Mouse (Mus musculus): ENCODE measurements around the gene Slc25a29. TPM values are rescaled to one million over a fixed set of nuclear protein-coding genes. Genes with fewer than 3 reads are reported as not detected.
A peak's percentile ranks its signal among the peaks of the same experiment; 100 is the strongest.

Gene Slc25a29
- polyA plus RNA-seq, 1 experiment from 2014 or later = 2.9 TPM

GRCm38 (mm10) chr12:108823036-108823435 lies 12.6 kb downstream of the Slc25a29 start:
- 79% methylated on average over 8 of the region's 8 CpGs for WGBS
- Histone ChIP-seq H3K4me2 (no peak overlapping the region), H3K9ac (ENCODE audit: low read depth, low read length) (no peak overlapping the region), H3K36me3 (ENCODE audit: control insufficient read depth, insufficient read depth, low read length) (peaks cover 9% of the 10 kb centered on the region; the same call in 1 of the 2 replicates), H3K27ac (ENCODE audit: low read depth, low read length) (no peak overlapping the region), H3K4me1 (replicated peaks; ENCODE audit: control insufficient read depth, insufficient read depth, low read length) (no peaks in the 10 kb centered on the region), H3K4me3 (ENCODE audit: low read depth, low read length) (no peak overlapping the region), H3K9me3 (ENCODE audit: control insufficient read depth, low read length) (no peaks in the 10 kb centered on the region), H3K27me3 (replicated peaks; ENCODE audit: control insufficient read depth, insufficient read depth, low read length) (no peaks in the 10 kb centered on the region)
- DNase-seq (ENCODE audit: low spot score) (no peak), ATAC-seq (replicated peaks; ENCODE audit: low FRiP score) (no peak)

GRCm38 (mm10) chr12:108820461-108820860 lies 15.2 kb downstream of the Slc25a29 start:
- H3K36me3 ChIP-seq (ENCODE audit: control insufficient read depth, insufficient read depth, low read length) = peaks cover 18% of the 10 kb centered on the region
- DNase-seq (ENCODE audit: low spot score) (no peak), ATAC-seq (replicated peaks; ENCODE audit: low FRiP score) (no peak)
- 89% methylated on average over 4 of the region's 4 CpGs for WGBS
- H3K27me3 ChIP-seq (replicated peaks; ENCODE audit: control insufficient read depth, insufficient read depth, low read length) = no peaks in the 10 kb centered on the region
- H3K9me3 ChIP-seq (ENCODE audit: control insufficient read depth, low read length) = no peaks in the 10 kb centered on the region
- H3K27ac ChIP-seq (ENCODE audit: low read depth, low read length) = no peak overlapping the region
- H3K9ac ChIP-seq (ENCODE audit: low read depth, low read length) = no peak overlapping the region
- no peak overlapping the region for H3K4me3 ChIP-seq (ENCODE audit: low read depth, low read length)
- no peak overlapping the region for H3K4me2 ChIP-seq
- H3K4me1 ChIP-seq (replicated peaks; ENCODE audit: control insufficient read depth, insufficient read depth, low read length) = no peaks in the 10 kb centered on the region

- Histone ChIP-seq H3K4me2 (no peak overlapping the region), H3K9ac (ENCODE audit: low read depth, low read length) (no peak overlapping the region), H3K4me3 (ENCODE audit: low read depth, low read length) (no peak overlapping the region), H3K27me3 (replicated peaks; ENCODE audit: control insufficient read depth, insufficient read depth, low read length) (no peaks in the 10 kb centered on the region), H3K27ac (ENCODE audit: low read depth, low read length) (no peak overlapping the region), H3K4me1 (replicated peaks; ENCODE audit: control insufficient read depth, insufficient read depth, low read length) (no peaks in the 10 kb centered on the region; the same call in 1 of the 2 replicates), H3K36me3 (ENCODE audit: control insufficient read depth, insufficient read depth, low read length) (peaks cover 34% of the 10 kb centered on the region), H3K9me3 (ENCODE audit: control insufficient read depth, low read length) (no peaks in the 10 kb centered on the region)
- DNase-seq (ENCODE audit: low spot score) = no peak
- no peak for ATAC-seq (replicated peaks; ENCODE audit: low FRiP score)
- WGBS = 86% methylated on average over 11 of the region's 11 CpGs
These were observed 19.1 kb downstream of the Slc25a29 start for GRCm38 (mm10) chr12:108816569-108816968.

GRCm38 (mm10) chr12:108814470-108814869 lies 21.2 kb downstream of the Slc25a29 start:
- Histone ChIP-seq H3K4me2 (no peak overlapping the region), H3K27ac (ENCODE audit: low read depth, low read length) (no peak overlapping the region), H3K4me1 (replicated peaks; ENCODE audit: control insufficient read depth, insufficient read depth, low read length) (peaks cover 11% of the 10 kb centered on the region), H3K4me3 (ENCODE audit: low read depth, low read length) (no peak overlapping the region), H3K9ac (ENCODE audit: low read depth, low read length) (no peak overlapping the region), H3K9me3 (ENCODE audit: control insufficient read depth, low read length) (no peaks in the 10 kb centered on the region), H3K36me3 (ENCODE audit: control insufficient read depth, insufficient read depth, low read length) (peaks cover 35% of the 10 kb centered on the region), H3K27me3 (replicated peaks; ENCODE audit: control insufficient read depth, insufficient read depth, low read length) (no peaks in the 10 kb centered on the region)
- DNase-seq (ENCODE audit: low spot score) = no peak
- no peak for ATAC-seq (replicated peaks; ENCODE audit: low FRiP score)
- WGBS = 91% methylated on average over 6 of the region's 6 CpGs

GRCm38 (mm10) chr12:108812463-108812862 lies 23.2 kb downstream of the Slc25a29 start:
- Histone ChIP-seq H3K27ac (ENCODE audit: low read depth, low read length) (no peak overlapping the region), H3K4me1 (replicated peaks; ENCODE audit: control insufficient read depth, insufficient read depth, low read length) (peaks cover 19% of the 10 kb centered on the region), H3K9me3 (ENCODE audit: control insufficient read depth, low read length) (no peaks in the 10 kb centered on the region), H3K4me2 (no peak overlapping the region), H3K27me3 (replicated peaks; ENCODE audit: control insufficient read depth, insufficient read depth, low read length) (no peaks in the 10 kb centered on the region), H3K4me3 (ENCODE audit: low read depth, low read length) (no peak overlapping the region), H3K36me3 (ENCODE audit: control insufficient read depth, insufficient read depth, low read length) (peaks cover 34% of the 10 kb centered on the region), H3K9ac (ENCODE audit: low read depth, low read length) (no peak overlapping the region)
- 90% methylated on average over 6 of the region's 6 CpGs for WGBS
- DNase-seq (ENCODE audit: low spot score) (no peak), ATAC-seq (replicated peaks; ENCODE audit: low FRiP score) (no peak)

GRCm38 (mm10) chr12:108811133-108811532 lies 24.6 kb downstream of the Slc25a29 start:
- Histone ChIP-seq H3K36me3 (ENCODE audit: control insufficient read depth, insufficient read depth, low read length) (peaks cover 33% of the 10 kb centered on the region), H3K27ac (ENCODE audit: low read depth, low read length) (no peak overlapping the region)
- DNase-seq (ENCODE audit: low spot score) = no peak

GRCm38 (mm10) chr12:108810309-108810708 lies 25.4 kb downstream of the Slc25a29 start:
- H3K4me2 ChIP-seq = no peak overlapping the region
- H3K27me3 ChIP-seq (replicated peaks; ENCODE audit: control insufficient read depth, insufficient read depth, low read length) = no peaks in the 10 kb centered on the region
- no peak for DNase-seq (ENCODE audit: low spot score)
- no peak overlapping the region for H3K9ac ChIP-seq (ENCODE audit: low read depth, low read length)
- WGBS = 69% methylated on average over 7 of the region's 7 CpGs
- H3K4me1 ChIP-seq (replicated peaks; ENCODE audit: control insufficient read depth, insufficient read depth, low read length) = peaks cover 19% of the 10 kb centered on the region
- H3K27ac ChIP-seq (ENCODE audit: low read depth, low read length) = no peak overlapping the region
- peak; percentile 44; the same call in 1 of the 2 replicates for ATAC-seq (replicated peaks; ENCODE audit: low FRiP score)
- H3K36me3 ChIP-seq (ENCODE audit: control insufficient read depth, insufficient read depth, low read length) = peaks cover 31% of the 10 kb centered on the region
- no peaks in the 10 kb centered on the region for H3K9me3 ChIP-seq (ENCODE audit: control insufficient read depth, low read length)
- no peak overlapping the region for H3K4me3 ChIP-seq (ENCODE audit: low read depth, low read length)

More at GRCm38 (mm10) chr12:108811133-108811532, 24.6 kb downstream of the Slc25a29 start:
- peaks cover 19% of the 10 kb centered on the region for H3K4me1 ChIP-seq (replicated peaks; ENCODE audit: control insufficient read depth, insufficient read depth, low read length)
- 60% methylated on average over 2 of the region's 2 CpGs for WGBS
- ATAC-seq (replicated peaks; ENCODE audit: low FRiP score) = 0 out of 2 replicates have a peak, but pooled peaks have one; percentile 42
- H3K4me3 ChIP-seq (ENCODE audit: low read depth, low read length) = no peak overlapping the region
- no peak overlapping the region for H3K9ac ChIP-seq (ENCODE audit: low read depth, low read length)
- no peaks in the 10 kb centered on the region for H3K27me3 ChIP-seq (replicated peaks; ENCODE audit: control insufficient read depth, insufficient read depth, low read length)
- H3K4me2 ChIP-seq = no peak overlapping the region
- H3K9me3 ChIP-seq (ENCODE audit: control insufficient read depth, low read length) = no peaks in the 10 kb centered on the region

- Histone ChIP-seq H3K4me1 (replicated peaks; ENCODE audit: control insufficient read depth, insufficient read depth, low read length) (peaks cover 19% of the 10 kb centered on the region), H3K27me3 (replicated peaks; ENCODE audit: control insufficient read depth, insufficient read depth, low read length) (no peaks in the 10 kb centered on the region), H3K36me3 (ENCODE audit: control insufficient read depth, insufficient read depth, low read length) (peaks cover 28% of the 10 kb centered on the region), H3K4me3 (ENCODE audit: low read depth, low read length) (no peak overlapping the region), H3K27ac (ENCODE audit: low read depth, low read length) (peak overlapping the region; percentile 28), H3K9ac (ENCODE audit: low read depth, low read length) (no peak overlapping the region), H3K9me3 (ENCODE audit: control insufficient read depth, low read length) (no peaks in the 10 kb centered on the region), H3K4me2 (no peak overlapping the region)
- DNase-seq (ENCODE audit: low spot score) (no peak), ATAC-seq (replicated peaks; ENCODE audit: low FRiP score) (no peak)
- 76% methylated on average over 1 of the region's 1 CpGs for WGBS
These were observed 25.9 kb downstream of the Slc25a29 start for GRCm38 (mm10) chr12:108809771-108810170.

- peaks cover 19% of the 10 kb centered on the region for H3K4me1 ChIP-seq (replicated peaks; ENCODE audit: control insufficient read depth, insufficient read depth, low read length)
- no peaks in the 10 kb centered on the region for H3K27me3 ChIP-seq (replicated peaks; ENCODE audit: control insufficient read depth, insufficient read depth, low read length)
- H3K9ac ChIP-seq (ENCODE audit: low read depth, low read length) = no peak overlapping the region; the same call in 1 of the 2 replicates
- no peak overlapping the region for H3K4me3 ChIP-seq (ENCODE audit: low read depth, low read length)
- DNase-seq (ENCODE audit: low spot score) = no peak
- H3K4me2 ChIP-seq = no peak overlapping the region
- WGBS = 76% methylated on average over 2 of the region's 2 CpGs
- no peaks in the 10 kb centered on the region for H3K9me3 ChIP-seq (ENCODE audit: control insufficient read depth, low read length)
- peaks cover 20% of the 10 kb centered on the region for H3K36me3 ChIP-seq (ENCODE audit: control insufficient read depth, insufficient read depth, low read length)
- H3K27ac ChIP-seq (ENCODE audit: low read depth, low read length) = no peak overlapping the region
- no peak for ATAC-seq (replicated peaks; ENCODE audit: low FRiP score)
These were observed 27.2 kb downstream of the Slc25a29 start for GRCm38 (mm10) chr12:108808465-108808864.

Measured in liver, embryonic 11.5 days (tissue).